13 mouse cellular contexts compared by ENCODE assay signal in genomic region chr14:73370695-73371372, GRCm38 (mm10). TPM values are rescaled to one million over a fixed set of nuclear protein-coding genes. Genes with fewer than 3 reads are reported as not detected.
DNase-seq lines count a peak whose midpoint lies in the region; ATAC-seq and TF ChIP-seq lines count a peak whose summit lies in the region.
"Had no signal": no experiment of that assay in that cellular context is flagged by ENCODE, and none has a peak within 500 bp of the region (broad histone marks: within the 10 kb centered on the region; RNA-seq: fewer than 3 reads in every experiment).

No protein-coding gene starts in this region.

- H3K27ac ChIP-seq in intestine, embryonic 16.5 days (ENCODE audit: low read length), result peak overlapping the region; percentile 56
- H3K27ac ChIP-seq in intestine, embryonic 15.5 days, result no peak overlapping the region
- peak overlapping the region; percentile 63 for H3K27ac ChIP-seq in embryonic facial prominence, embryonic 15.5 days (replicated peaks)
- no peak overlapping the region for H3K27ac ChIP-seq in midbrain, embryonic 10.5 days (replicated peaks)
- H3K27ac ChIP-seq in hindbrain, embryonic 12.5 days, result no peak overlapping the region
- H3K27ac ChIP-seq: embryonic facial prominence, embryonic 12.5 days; midbrain, embryonic 15.5 days; neural tube, embryonic 15.5 days had no signal

- H3K36me3 ChIP-seq in intestine, embryonic 16.5 days (ENCODE audit: control insufficient read depth, insufficient read depth, low read length), result peaks cover 10% of the 10 kb centered on the region; the same call in 1 of the 2 replicates
- H3K36me3 ChIP-seq in intestine, embryonic 15.5 days, result peaks cover 21% of the 10 kb centered on the region
- H3K36me3 ChIP-seq in G1E (replicated peaks), result peaks cover 87% of the 10 kb centered on the region
- H3K36me3 ChIP-seq in embryonic facial prominence, embryonic 15.5 days, result peaks cover 27% of the 10 kb centered on the region
- peaks cover 41% of the 10 kb centered on the region for H3K36me3 ChIP-seq in midbrain, embryonic 10.5 days
- peaks cover 37% of the 10 kb centered on the region for H3K36me3 ChIP-seq in hindbrain, embryonic 12.5 days

- no peaks in the 10 kb centered on the region for H3K9me3 ChIP-seq in intestine, embryonic 16.5 days (ENCODE audit: control insufficient read depth, low read length)
- no peaks in the 10 kb centered on the region for H3K9me3 ChIP-seq in intestine, embryonic 15.5 days
- H3K9me3 ChIP-seq in G1E (replicated peaks), result no peaks in the 10 kb centered on the region
- H3K9me3 ChIP-seq in embryonic facial prominence, embryonic 15.5 days (replicated peaks), result no peaks in the 10 kb centered on the region
- H3K9me3 ChIP-seq in midbrain, embryonic 10.5 days (replicated peaks), result no peaks in the 10 kb centered on the region
- H3K9me3 ChIP-seq in hindbrain, embryonic 12.5 days (replicated peaks), result no peaks in the 10 kb centered on the region
- H3K9me3 ChIP-seq: embryonic facial prominence, embryonic 12.5 days; midbrain, embryonic 15.5 days; neural tube, embryonic 15.5 days had no signal

- H3K27me3 ChIP-seq in intestine, embryonic 16.5 days (replicated peaks; ENCODE audit: control insufficient read depth, insufficient read depth, low read length), result no peaks in the 10 kb centered on the region
- no peaks in the 10 kb centered on the region for H3K27me3 ChIP-seq in intestine, embryonic 15.5 days (replicated peaks)
- H3K27me3 ChIP-seq in G1E (ENCODE audit: insufficient read depth, low read length), result no peaks in the 10 kb centered on the region
- no peaks in the 10 kb centered on the region for H3K27me3 ChIP-seq in embryonic facial prominence, embryonic 15.5 days
- no peaks in the 10 kb centered on the region for H3K27me3 ChIP-seq in midbrain, embryonic 10.5 days (ENCODE audit: low read depth, poor library complexity, severe bottlenecking)
- H3K27me3 ChIP-seq in hindbrain, embryonic 12.5 days, result no peaks in the 10 kb centered on the region
- H3K27me3 ChIP-seq: embryonic facial prominence, embryonic 12.5 days; midbrain, embryonic 15.5 days; neural tube, embryonic 15.5 days had no signal

- peaks cover 31% of the 10 kb centered on the region for H3K4me1 ChIP-seq in intestine, embryonic 16.5 days (ENCODE audit: control insufficient read depth, insufficient read depth, low read length)
- peaks cover 21% of the 10 kb centered on the region for H3K4me1 ChIP-seq in intestine, embryonic 15.5 days (replicated peaks)
- peaks cover 66% of the 10 kb centered on the region for H3K4me1 ChIP-seq in G1E (ENCODE audit: insufficient read depth, low read depth, low read length)
- peaks cover 39% of the 10 kb centered on the region for H3K4me1 ChIP-seq in embryonic facial prominence, embryonic 15.5 days
- H3K4me1 ChIP-seq in midbrain, embryonic 10.5 days, result peaks cover under 1% of the 10 kb centered on the region; the same call in 1 of the 2 replicates
- H3K4me1 ChIP-seq in hindbrain, embryonic 12.5 days, result peaks cover 4% of the 10 kb centered on the region; the same call in 1 of the 2 replicates

- intact Hi-C loops in gastrocnemius, postnatal 36 days (cut with DNase I), result no loop called here

- peak; percentile 63 for DNase-seq in G1E (ENCODE audit: low spot score)
- peak; percentile 41 for DNase-seq in kidney, postnatal 14 days
- DNase-seq in midbrain, embryonic 10.5 days (ENCODE audit: low spot score), result no peak
- no peak for DNase-seq in gastrocnemius, postnatal 36 days
- DNase-seq: cerebellum, adult 2 months; forebrain, postnatal 0 days had no signal

- no peak for TF ChIP-seq CTCF in G1E (IDR thresholded peaks at IDR 0.05; ENCODE audit: low read depth, low read length)

- 77% methylated on average over 23 of the region's 23 CpGs for WGBS in intestine, embryonic 16.5 days
- WGBS in intestine, embryonic 15.5 days, result 76% methylated on average over 23 of the region's 23 CpGs
- 65% methylated on average over 23 of the region's 23 CpGs for WGBS in embryonic facial prominence, embryonic 15.5 days
- 94% methylated on average over 23 of the region's 23 CpGs for WGBS in midbrain, embryonic 10.5 days
- WGBS in hindbrain, embryonic 12.5 days, result 89% methylated on average over 23 of the region's 23 CpGs

- no peak overlapping the region for H3K9ac ChIP-seq in intestine, embryonic 16.5 days (ENCODE audit: low read depth, low read length)
- no peak overlapping the region for H3K9ac ChIP-seq in intestine, embryonic 15.5 days
- no peak overlapping the region for H3K9ac ChIP-seq in embryonic facial prominence, embryonic 15.5 days
- H3K9ac ChIP-seq in hindbrain, embryonic 12.5 days, result no peak overlapping the region
- H3K9ac ChIP-seq: embryonic facial prominence, embryonic 12.5 days; forebrain, postnatal 0 days; midbrain, embryonic 15.5 days; neural tube, embryonic 15.5 days had no signal

- no peak overlapping the region for H3K4me3 ChIP-seq in intestine, embryonic 16.5 days (ENCODE audit: low read length)
- H3K4me3 ChIP-seq in intestine, embryonic 15.5 days (replicated peaks), result no peak overlapping the region
- peak overlapping the region; percentile 60; the same call in 1 of the 2 replicates for H3K4me3 ChIP-seq in G1E (ENCODE audit: low read depth, low read length)
- no peak overlapping the region for H3K4me3 ChIP-seq in embryonic facial prominence, embryonic 15.5 days (replicated peaks)
- no peak overlapping the region for H3K4me3 ChIP-seq in midbrain, embryonic 10.5 days
- no peak overlapping the region for H3K4me3 ChIP-seq in hindbrain, embryonic 12.5 days
- H3K4me3 ChIP-seq: embryonic facial prominence, embryonic 12.5 days; midbrain, embryonic 15.5 days; neural tube, embryonic 15.5 days had no signal

- H3K4me2 ChIP-seq in intestine, embryonic 16.5 days (ENCODE audit: low read depth, low read length), result no peak overlapping the region
- H3K4me2 ChIP-seq in intestine, embryonic 15.5 days (replicated peaks), result no peak overlapping the region
- no peak overlapping the region for H3K4me2 ChIP-seq in embryonic facial prominence, embryonic 15.5 days (replicated peaks)
- H3K4me2 ChIP-seq in hindbrain, embryonic 12.5 days (replicated peaks), result no peak overlapping the region
- H3K4me2 ChIP-seq: embryonic facial prominence, embryonic 12.5 days; midbrain, embryonic 15.5 days; neural tube, embryonic 15.5 days had no signal

- peak; percentile 69 for ATAC-seq in intestine, embryonic 16.5 days
- ATAC-seq in intestine, embryonic 15.5 days, result no peak; the same call in 1 of the 2 replicates
- peak; percentile 76 for ATAC-seq in G1E (ENCODE audit: extremely low read depth, insufficient number of reproducible peaks, low FRiP score, poor library complexity, severe bottlenecking)
- peak; percentile 31; the same call in 1 of the 2 replicates for ATAC-seq in embryonic facial prominence, embryonic 15.5 days (ENCODE audit: insufficient number of reproducible peaks, low FRiP score, low TSS enrichment, low read depth)
- ATAC-seq in hindbrain, embryonic 12.5 days (ENCODE audit: low FRiP score), result no peak
- ATAC-seq: forebrain, postnatal 0 days; midbrain, embryonic 15.5 days had no signal

RNA-seq across cellular contexts. Expression of gene Itm2b, which starts 14.3 kb away (rescaled TPM):
- 702 and 717 TPM in 2 replicates for polyA plus RNA-seq in intestine, embryonic 16.5 days (2015; fragmentation: Nextera tagmentation; extraction: Ambion mirVana)
- polyA plus RNA-seq in intestine, embryonic 15.5 days (2015; fragmentation: Nextera tagmentation; extraction: Ambion mirVana), result 668 and 678 TPM in 2 replicates
- total RNA-seq in G1E (2014; fragmentation: Nextera tagmentation) (474 and 507 TPM in 2 replicates), G1E (2017) (523 and 553 TPM in 2 replicates)
- 104 and 121 TPM in 2 replicates for polyA plus RNA-seq in G1E (2012)
- 1,155 and 1,174 TPM in 2 replicates for polyA plus RNA-seq in embryonic facial prominence, embryonic 15.5 days (2015; fragmentation: Nextera tagmentation; extraction: Ambion mirVana)
- polyA plus RNA-seq in midbrain, embryonic 10.5 days (2016; fragmentation: Nextera tagmentation; extraction: Ambion mirVana), result 226 and 281 TPM in 2 replicates
- 462 and 486 TPM in 2 replicates for polyA plus RNA-seq in hindbrain, embryonic 12.5 days (2016; fragmentation: Nextera tagmentation; extraction: Ambion mirVana)
- total RNA-seq in gastrocnemius, postnatal 36 days (2021), result 100 to 1,000 TPM; 262 to 264 TPM

RNA-seq across cellular contexts. Expression of gene Rb1, which starts 45.2 kb away (rescaled TPM):
- 13.0 and 14.9 TPM in 2 replicates for polyA plus RNA-seq in intestine, embryonic 16.5 days (2015; fragmentation: Nextera tagmentation; extraction: Ambion mirVana)
- 18.4 and 24.8 TPM in 2 replicates for polyA plus RNA-seq in intestine, embryonic 15.5 days (2015; fragmentation: Nextera tagmentation; extraction: Ambion mirVana)
- total RNA-seq in G1E (2014; fragmentation: Nextera tagmentation) (390 and 393 TPM in 2 replicates), G1E (2017) (57.4 and 64.9 TPM in 2 replicates)
- 10.1 and 11.6 TPM in 2 replicates for polyA plus RNA-seq in G1E (2012)
- polyA plus RNA-seq in embryonic facial prominence, embryonic 15.5 days (2015; fragmentation: Nextera tagmentation; extraction: Ambion mirVana), result 23.8 and 25.6 TPM in 2 replicates
- 25.9 and 26.3 TPM in 2 replicates for polyA plus RNA-seq in midbrain, embryonic 10.5 days (2016; fragmentation: Nextera tagmentation; extraction: Ambion mirVana)
- 34.2 and 36.4 TPM in 2 replicates for polyA plus RNA-seq in hindbrain, embryonic 12.5 days (2016; fragmentation: Nextera tagmentation; extraction: Ambion mirVana)
- 10 to 100 TPM; 14.2 to 18.0 TPM for total RNA-seq in gastrocnemius, postnatal 36 days (2021)

Comparison
In these comparisons a context has a peak if more than half of its experiments do, and no peak if none do; other contexts are left out.
1. ATAC-seq: peak in intestine, embryonic 16.5 days (single experiment), G1E (single experiment) and embryonic facial prominence, embryonic 15.5 days (single experiment); none in intestine, embryonic 15.5 days (single experiment) and hindbrain, embryonic 12.5 days (single experiment).
2. H3K27ac ChIP-seq: peak in intestine, embryonic 16.5 days (single experiment) and embryonic facial prominence, embryonic 15.5 days (single experiment); none in intestine, embryonic 15.5 days (single experiment), midbrain, embryonic 10.5 days (single experiment) and hindbrain, embryonic 12.5 days (single experiment).
3. DNase-seq: peak in G1E (single experiment) and kidney, postnatal 14 days (single experiment); none in midbrain, embryonic 10.5 days (single experiment) and gastrocnemius, postnatal 36 days (0 of 2).